Mouse (Mus musculus) liver, embryonic 12.5 days (tissue): ENCODE data around the gene Aatk. TPM values are rescaled to one million over a fixed set of nuclear protein-coding genes. Genes with fewer than 3 reads are reported as not detected.

Experiments
- ATAC-seq: fragments of 200-750 bp; cut with Nextera tagmentation; 2 replicates; pipeline ENCODE4 v1.8.0; 2017; ENCODE audit warnings: moderate number of reproducible peaks, mild to moderate bottlenecking, moderate library complexity
- H3K27ac ChIP-seq: fragments of 300-500 bp; sonication (generic); 2 replicates; pipeline ENCODE4 v1.5.1; 2016; ENCODE audit warnings: mild to moderate bottlenecking
- H3K27me3 ChIP-seq: fragments of 300-500 bp; sonication (generic); replicated peaks from 2 replicates; pipeline ENCODE4 v1.6.1; 2016; ENCODE audit warnings: mild to moderate bottlenecking, moderate library complexity
- H3K36me3 ChIP-seq: fragments of 300-500 bp; sonication (generic); 2 replicates; pipeline ENCODE4 v1.6.1; 2016; ENCODE audit warnings: mild to moderate bottlenecking, moderate library complexity
- H3K4me1 ChIP-seq: fragments of 300-500 bp; sonication (generic); 2 replicates; pipeline ENCODE4 v1.6.1; 2016
- H3K4me2 ChIP-seq: fragments of 300-500 bp; sonication (generic); 2 replicates; pipeline ENCODE4 v1.6.1; 2016; ENCODE audit warnings: mild to moderate bottlenecking, moderate library complexity
- H3K4me3 ChIP-seq: fragments of 300-500 bp; sonication (generic); 2 replicates; pipeline ENCODE4 v1.5.1; 2016; ENCODE audit warnings: mild to moderate bottlenecking, moderate library complexity
- H3K9ac ChIP-seq: fragments of 300-500 bp; sonication (generic); 2 replicates; pipeline ENCODE4 v1.6.1; 2016; ENCODE audit warnings: mild to moderate bottlenecking, moderate library complexity
- H3K9me3 ChIP-seq: fragments of 300-500 bp; sonication (generic); replicated peaks from 2 replicates; pipeline ENCODE4 v1.6.1; 2016; ENCODE audit warnings: mild to moderate bottlenecking, moderate library complexity
- WGBS: fragments of 180-500 bp; shearing (Covaris S2); methylation state at CpG from one replicate; pipeline ENCODE4 v1.1.7; 2016; ENCODE audit not compliant: insufficient replicate concordance; 5-methylcytosine and 5-hydroxymethylcytosine counted together
- polyA plus RNA-seq: library from polyadenylated mRNA; unstranded; fragments of >200 nt; fragmentation: Nextera tagmentation; extraction: Ambion mirVana; gene quantifications from 2 replicates; pipeline ENCODE4 v1.2.1, GENCODE M21; 2016

The Aatk gene
- polyA plus RNA-seq, 1 experiment from 2014 or later, result 0.49 TPM

DNA sequence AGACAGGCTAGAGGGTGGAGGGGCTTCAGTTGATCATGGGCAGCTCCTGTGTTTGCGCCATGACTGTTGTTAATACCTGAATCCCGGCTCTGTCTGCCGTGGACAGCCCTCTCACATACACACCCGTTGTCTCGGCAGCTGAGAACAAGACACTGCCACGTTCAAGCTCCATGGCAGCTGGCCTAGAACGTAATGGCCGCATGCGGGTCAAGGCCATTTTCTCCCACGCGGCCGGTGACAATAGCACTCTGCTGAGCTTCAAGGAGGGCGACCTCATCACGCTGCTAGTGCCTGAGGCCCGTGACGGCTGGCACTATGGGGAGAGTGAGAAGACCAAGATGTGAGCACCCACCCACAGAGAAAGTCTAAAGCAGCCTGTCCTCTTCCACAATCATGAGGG, 49.6 kb downstream of the Aatk start:
- WGBS, result 83% methylated on average over 16 of the region's 16 CpGs
- Histone ChIP-seq H3K9me3 (no peaks in the 10 kb centered on the region), H3K4me1 (no peaks in the 10 kb centered on the region), H3K4me2 (no peak overlapping the region), H3K27ac (no peak overlapping the region), H3K27me3 (no peaks in the 10 kb centered on the region), H3K36me3 (peaks cover 47% of the 10 kb centered on the region), H3K4me3 (no peak overlapping the region), H3K9ac (no peak overlapping the region)
- ATAC-seq, result no peak

DNA sequence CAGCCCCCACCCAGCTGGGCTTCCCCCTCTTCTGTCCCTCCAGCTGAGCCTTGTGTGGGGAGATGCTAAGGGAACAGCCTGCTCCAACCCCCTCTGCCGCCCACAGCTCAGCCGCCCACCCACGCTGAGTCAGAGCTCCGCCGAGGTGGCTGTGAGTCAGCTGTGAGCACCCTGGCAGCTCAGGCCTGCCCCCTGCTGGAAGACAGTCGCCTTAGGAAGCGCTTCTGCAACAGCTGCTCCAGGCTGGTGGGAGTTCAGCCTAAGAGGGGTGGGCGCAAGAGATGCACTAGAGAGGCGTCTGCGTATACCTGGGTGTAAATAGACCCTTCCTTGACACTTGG, 55.7 kb downstream of the Aatk start:
- Histone ChIP-seq H3K27me3 (no peaks in the 10 kb centered on the region), H3K4me2 (no peak overlapping the region), H3K4me1 (peaks cover 7% of the 10 kb centered on the region), H3K4me3 (no peak overlapping the region), H3K27ac (no peak overlapping the region), H3K9me3 (no peaks in the 10 kb centered on the region), H3K36me3 (peaks cover 17% of the 10 kb centered on the region), H3K9ac (no peak overlapping the region)
- WGBS, result 8% methylated on average over 10 of the region's 10 CpGs
- no peak for ATAC-seq

DNA sequence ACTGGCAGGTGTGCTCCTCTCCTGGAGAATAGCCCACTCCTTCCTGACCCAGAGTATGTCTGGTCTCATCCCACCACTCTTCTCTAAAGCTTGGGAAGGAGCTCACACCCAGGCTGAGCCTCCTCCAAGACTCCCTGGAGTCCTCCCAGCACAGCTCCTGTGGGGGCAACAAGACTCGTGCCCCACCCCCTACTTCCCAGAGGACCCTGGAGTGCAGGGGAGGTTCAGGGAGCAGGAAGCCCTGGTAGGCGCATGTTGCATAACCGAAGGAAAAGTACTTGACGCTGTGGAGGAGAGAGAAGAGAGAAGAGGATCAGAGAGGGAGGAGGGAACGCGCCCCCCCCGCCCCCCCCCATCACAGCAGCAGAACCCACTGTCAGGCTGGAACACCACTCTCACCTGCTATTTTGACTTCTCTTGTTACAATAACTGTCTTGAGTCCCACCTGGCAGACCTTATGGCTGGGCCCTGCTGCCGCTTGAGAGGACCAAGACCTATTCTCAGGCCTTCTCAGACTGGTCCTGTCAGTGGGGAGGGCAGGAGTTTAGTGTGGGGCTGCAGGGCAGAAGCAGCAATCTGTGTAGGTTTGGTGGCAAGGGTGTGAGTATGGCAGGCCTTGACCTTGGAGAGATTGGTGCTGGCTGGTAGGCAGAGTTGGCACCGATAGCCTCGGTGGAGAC, 56.2 kb downstream of the Aatk start:
- no peak overlapping the region for H3K27ac ChIP-seq
- 63% methylated on average over 10 of the region's 10 CpGs for WGBS
- H3K27me3 ChIP-seq, result no peaks in the 10 kb centered on the region
- H3K9me3 ChIP-seq, result no peaks in the 10 kb centered on the region
- no peak overlapping the region for H3K4me3 ChIP-seq
- H3K4me1 ChIP-seq, result peaks cover 7% of the 10 kb centered on the region
- H3K4me2 ChIP-seq, result no peak overlapping the region
- ATAC-seq, result no peak
- peaks cover 13% of the 10 kb centered on the region for H3K36me3 ChIP-seq
- H3K9ac ChIP-seq, result no peak overlapping the region

DNA sequence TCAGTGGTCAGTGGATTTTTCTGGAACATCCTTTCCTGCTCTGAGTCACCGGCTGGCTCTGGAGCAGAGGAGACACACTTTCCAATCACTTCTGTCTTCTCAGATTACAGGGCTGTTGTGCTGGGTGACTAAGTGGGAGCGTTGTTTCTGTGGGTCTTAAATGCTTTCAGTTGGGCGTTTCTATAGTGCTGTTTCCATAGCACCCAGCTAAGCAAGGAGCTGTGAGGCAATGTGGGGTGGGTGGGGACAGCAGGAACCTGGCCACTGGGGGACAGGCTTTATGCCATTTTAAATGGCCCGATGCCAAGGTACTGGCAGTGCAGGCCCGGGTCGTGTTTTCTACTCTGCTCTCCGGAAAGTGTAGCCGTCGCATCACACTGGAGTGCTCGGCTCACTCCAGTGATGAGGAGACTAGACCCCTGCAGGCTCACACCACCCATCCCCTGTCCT, 57.8 kb downstream of the Aatk start:
- no peaks in the 10 kb centered on the region for H3K27me3 ChIP-seq
- peaks cover 7% of the 10 kb centered on the region for H3K4me1 ChIP-seq
- H3K36me3 ChIP-seq, result peaks cover under 1% of the 10 kb centered on the region; the same call in 1 of the 2 replicates
- 63% methylated on average over 10 of the region's 10 CpGs for WGBS
- ATAC-seq, result no peak
- H3K4me2 ChIP-seq, result no peak overlapping the region
- no peak overlapping the region for H3K4me3 ChIP-seq
- no peaks in the 10 kb centered on the region for H3K9me3 ChIP-seq
- no peak overlapping the region for H3K9ac ChIP-seq
- H3K27ac ChIP-seq, result no peak overlapping the region

DNA sequence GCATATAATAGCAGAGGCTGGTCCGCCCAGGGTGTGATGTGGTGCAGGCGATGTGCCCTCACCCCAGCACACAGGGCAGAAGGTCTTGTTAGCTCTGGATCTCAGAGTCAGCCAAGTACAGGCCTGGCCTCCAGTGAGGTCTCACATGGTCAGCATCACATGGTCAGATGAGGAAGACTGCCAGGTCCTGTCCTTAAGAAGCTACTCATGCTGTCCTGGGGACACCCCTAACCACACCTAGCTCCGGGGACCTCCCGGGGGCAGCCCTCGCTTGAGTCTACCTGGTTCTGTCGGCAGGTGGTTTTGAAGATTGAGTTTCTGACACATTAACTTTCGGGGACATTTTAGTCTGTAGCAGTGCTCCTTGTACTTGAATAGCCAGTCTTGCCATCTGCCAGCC, 58.6 kb downstream of the Aatk start:
- Histone ChIP-seq H3K9me3 (no peaks in the 10 kb centered on the region), H3K4me3 (no peak overlapping the region), H3K27ac (no peak overlapping the region), H3K27me3 (no peaks in the 10 kb centered on the region), H3K36me3 (peaks cover 3% of the 10 kb centered on the region; the same call in 1 of the 2 replicates), H3K4me2 (no peak overlapping the region), H3K9ac (no peak overlapping the region), H3K4me1 (peaks cover 7% of the 10 kb centered on the region)
- 77% methylated on average over 7 of the region's 7 CpGs for WGBS
- no peak for ATAC-seq

DNA sequence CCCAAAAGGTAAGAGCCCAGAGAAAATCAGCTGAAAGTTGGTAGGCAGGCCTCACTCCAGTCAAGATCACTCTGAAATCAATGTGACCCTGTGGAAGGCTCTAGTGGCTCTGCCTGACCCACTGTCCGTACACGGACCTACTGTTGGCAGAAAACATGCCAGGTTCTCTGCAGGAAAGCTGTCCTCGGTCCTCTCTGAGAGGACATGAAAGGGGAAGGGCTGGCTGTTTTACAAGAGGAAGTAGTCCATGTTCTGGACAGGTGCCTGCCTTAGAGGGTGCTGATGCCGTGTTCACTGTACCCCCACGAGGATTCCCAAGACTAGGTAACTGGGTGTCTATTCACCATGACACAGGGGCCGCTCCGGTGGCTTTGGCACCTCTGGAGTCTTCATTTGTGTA, 59.1 kb downstream of the Aatk start:
- H3K9ac ChIP-seq, result no peak overlapping the region
- no peaks in the 10 kb centered on the region for H3K9me3 ChIP-seq
- no peak overlapping the region for H3K27ac ChIP-seq
- H3K27me3 ChIP-seq, result no peaks in the 10 kb centered on the region
- no peak overlapping the region for H3K4me2 ChIP-seq
- 68% methylated on average over 7 of the region's 7 CpGs for WGBS
- peaks cover 4% of the 10 kb centered on the region; the same call in 1 of the 2 replicates for H3K36me3 ChIP-seq
- peaks cover 7% of the 10 kb centered on the region for H3K4me1 ChIP-seq
- no peak for ATAC-seq
- H3K4me3 ChIP-seq, result no peak overlapping the region

- Histone ChIP-seq H3K4me1 (peaks cover 7% of the 10 kb centered on the region), H3K27ac (no peak overlapping the region), H3K4me3 (no peak overlapping the region), H3K4me2 (no peak overlapping the region), H3K27me3 (no peaks in the 10 kb centered on the region), H3K9ac (no peak overlapping the region), H3K36me3 (peaks cover 5% of the 10 kb centered on the region; the same call in 1 of the 2 replicates), H3K9me3 (no peaks in the 10 kb centered on the region)
- 62% methylated on average over 9 of the region's 9 CpGs for WGBS
- ATAC-seq, result no peak
These were observed 60.1 kb downstream of the Aatk start for GRCm38 (mm10) chr11:119986751-119987425.

DNA sequence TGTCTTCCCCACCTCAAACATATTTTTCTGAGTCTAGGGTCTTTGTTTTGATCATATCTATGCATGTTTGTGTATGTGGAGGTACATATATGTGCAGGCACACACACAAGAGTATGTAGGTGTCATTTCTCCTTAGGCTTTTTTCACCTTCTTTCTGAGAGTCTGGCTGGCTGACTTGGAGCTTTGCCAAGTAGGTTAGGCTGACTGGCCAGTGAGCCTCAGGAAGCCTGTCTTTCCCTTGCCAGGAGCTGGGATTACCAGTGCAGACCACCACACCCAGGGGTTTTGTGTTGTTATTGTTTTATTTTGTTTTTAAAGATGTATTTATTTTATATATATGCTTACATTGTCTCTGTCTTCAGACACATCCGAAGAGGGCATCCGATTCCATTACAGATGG, 63.8 kb downstream of the Aatk start:
- WGBS, result 79% methylated on average over 2 of the region's 2 CpGs
- no peak overlapping the region for H3K27ac ChIP-seq
- peaks cover 5% of the 10 kb centered on the region; the same call in 1 of the 2 replicates for H3K36me3 ChIP-seq
- no peak for ATAC-seq
- no peaks in the 10 kb centered on the region for H3K9me3 ChIP-seq
- H3K27me3 ChIP-seq, result no peaks in the 10 kb centered on the region
- H3K4me1 ChIP-seq, result 0 out of 2 replicates have a peak, but pooled peaks cover 5% of the 10 kb centered on the region
- H3K9ac ChIP-seq, result no peak overlapping the region
- H3K4me2 ChIP-seq, result no peak overlapping the region
- no peak overlapping the region for H3K4me3 ChIP-seq

DNA sequence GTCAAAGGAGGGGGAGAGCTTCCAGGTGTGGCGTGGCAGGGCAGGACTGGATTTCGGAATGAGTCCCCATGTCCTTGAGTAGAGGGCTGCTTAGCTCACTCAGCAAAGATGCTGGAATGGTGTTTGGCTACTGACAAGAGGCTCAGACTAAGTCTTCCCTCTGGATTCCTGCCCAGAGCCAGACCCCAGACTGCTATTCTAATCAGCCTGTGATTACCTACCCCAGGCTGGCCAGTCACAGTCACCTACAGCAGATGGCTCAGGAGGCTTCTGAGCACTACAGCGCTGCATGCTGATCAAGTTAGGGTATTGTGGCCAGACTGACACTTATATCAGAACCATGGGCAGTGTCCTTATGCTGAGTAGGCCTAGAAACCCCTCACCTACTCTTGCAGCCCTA, 64.7 kb downstream of the Aatk start:
- no peak for ATAC-seq
- Histone ChIP-seq H3K9me3 (no peaks in the 10 kb centered on the region), H3K4me1 (0 out of 2 replicates have a peak, but pooled peaks cover 5% of the 10 kb centered on the region), H3K4me2 (no peak overlapping the region), H3K36me3 (peaks cover 5% of the 10 kb centered on the region; the same call in 1 of the 2 replicates), H3K27ac (no peak overlapping the region), H3K9ac (no peak overlapping the region), H3K4me3 (no peak overlapping the region), H3K27me3 (no peaks in the 10 kb centered on the region)
- 77% methylated on average over 3 of the region's 3 CpGs for WGBS

DNA sequence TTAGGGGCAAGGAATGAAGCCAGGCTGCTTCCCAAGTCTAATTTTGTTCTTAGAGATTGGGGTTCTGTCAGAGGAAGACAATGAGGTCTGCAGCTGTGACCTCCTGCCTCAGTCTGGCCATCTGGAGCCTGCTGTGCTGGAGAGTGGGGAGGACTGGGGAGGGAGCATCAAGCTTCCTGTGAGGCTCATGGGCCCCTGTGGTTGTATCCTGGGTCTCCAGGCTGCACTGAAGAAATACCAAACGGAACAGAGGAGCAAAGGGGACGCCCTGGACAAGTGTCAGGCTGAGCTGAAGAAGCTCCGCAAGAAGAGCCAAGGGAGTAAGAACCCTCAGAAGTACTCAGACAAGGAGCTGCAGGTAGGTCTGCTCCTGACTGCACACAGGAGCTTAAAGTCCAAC, 65.2 kb downstream of the Aatk start:
- 59% methylated on average over 3 of the region's 3 CpGs for WGBS
- Histone ChIP-seq H3K4me2 (no peak overlapping the region), H3K27ac (no peak overlapping the region), H3K4me1 (0 out of 2 replicates have a peak, but pooled peaks cover 5% of the 10 kb centered on the region), H3K4me3 (no peak overlapping the region), H3K27me3 (no peaks in the 10 kb centered on the region), H3K9ac (no peak overlapping the region), H3K36me3 (peaks cover 5% of the 10 kb centered on the region; the same call in 1 of the 2 replicates), H3K9me3 (no peaks in the 10 kb centered on the region)
- no peak for ATAC-seq

- Histone ChIP-seq H3K4me2 (no peak overlapping the region), H3K27me3 (no peaks in the 10 kb centered on the region), H3K27ac (no peak overlapping the region), H3K9me3 (no peaks in the 10 kb centered on the region), H3K4me1 (0 out of 2 replicates have a peak, but pooled peaks cover 5% of the 10 kb centered on the region), H3K9ac (no peak overlapping the region), H3K4me3 (no peak overlapping the region), H3K36me3 (peaks cover 6% of the 10 kb centered on the region; the same call in 1 of the 2 replicates)
- 65% methylated on average over 10 of the region's 10 CpGs for WGBS
- no peak for ATAC-seq
These were observed 67.2 kb downstream of the Aatk start for GRCm38 (mm10) chr11:119979596-119980385.

GRCm38 (mm10) chr11:119978701-119979100, 68.3 kb downstream of the Aatk start:
- Histone ChIP-seq H3K4me2 (no peak overlapping the region), H3K36me3 (peaks cover 13% of the 10 kb centered on the region), H3K4me3 (no peak overlapping the region), H3K4me1 (0 out of 2 replicates have a peak, but pooled peaks cover 5% of the 10 kb centered on the region), H3K9ac (no peak overlapping the region), H3K27ac (no peak overlapping the region), H3K27me3 (no peaks in the 10 kb centered on the region), H3K9me3 (no peaks in the 10 kb centered on the region)
- 82% methylated on average over 4 of the region's 4 CpGs for WGBS
- ATAC-seq, result no peak
